Mouse (Mus musculus) MEL (cell line): ENCODE measurements around the gene Aplp1. TPM values are rescaled to one million over a fixed set of nuclear protein-coding genes. Genes with fewer than 3 reads are reported as not detected.

ENCODE experiments used
- DNase-seq: peaks from one replicate; pipeline ENCODE4 v3.0.0; 2011; ENCODE audit warnings: low read depth, low spot score
- H3K27ac ChIP-seq: 2 replicates; pipeline ENCODE4 v1.5.1; 2012; ENCODE audit warnings: low read depth, mild to moderate bottlenecking, control low read depth, low read length, moderate library complexity; ENCODE audit not compliant: control insufficient read depth
- H3K27me3 ChIP-seq, 2 experiments: fragments of 150-350 bp in 1 of 2; sonication (generic) in 1 of 2; 2 replicates each; pipeline ENCODE4 v1.6.1; 2012; ENCODE audit warnings: low read length in 2 of 2, mild to moderate bottlenecking in 2 of 2, improper control_type of control experiment in 1 of 2, moderate library complexity in 1 of 2; ENCODE audit not compliant: insufficient read depth in 2 of 2, control insufficient read depth in 1 of 2
- H3K36me3 ChIP-seq, 2 experiments: 2 replicates each; pipeline ENCODE4 v1.6.1; 2012 to 2014; ENCODE audit warnings: low read length in 2 of 2, improper control_type of control experiment in 1 of 2, inconsistent platforms in 1 of 2, mild to moderate bottlenecking in 1 of 2; ENCODE audit not compliant: insufficient read depth in 2 of 2, control insufficient read depth in 1 of 2
- H3K4me1 ChIP-seq, 2 experiments: fragments of 150-350 bp in 1 of 2; sonication (generic) in 1 of 2; 2 replicates each; pipeline ENCODE4 v1.6.1; 2012; ENCODE audit warnings: low read length in 2 of 2, improper control_type of control experiment in 1 of 2, mild to moderate bottlenecking in 1 of 2; ENCODE audit not compliant: insufficient read depth in 2 of 2, control insufficient read depth in 1 of 2
- H3K4me3 ChIP-seq, 2 experiments: fragments of 150-350 bp in 1 of 2; sonication (generic) in 1 of 2; 2 replicates each; pipeline ENCODE4 v1.5.1; 2012; ENCODE audit warnings: low read depth in 2 of 2, low read length in 2 of 2, mild to moderate bottlenecking in 2 of 2, moderate library complexity in 2 of 2, control low read depth in 1 of 2, improper control_type of control experiment in 1 of 2; ENCODE audit not compliant: control insufficient read depth in 1 of 2, insufficient read depth in 1 of 2
- H3K79me2 ChIP-seq: 2 replicates; pipeline ENCODE4 v1.6.1; 2012; ENCODE audit warnings: mild to moderate bottlenecking, low read length, moderate library complexity; ENCODE audit not compliant: control insufficient read depth, poor library complexity, insufficient read depth
- H3K9ac ChIP-seq: 2 replicates; pipeline ENCODE4 v1.6.1; 2012; ENCODE audit warnings: low read depth, mild to moderate bottlenecking, control low read depth, low read length, moderate library complexity; ENCODE audit not compliant: control insufficient read depth, poor library complexity, severe bottlenecking
- H3K9me3 ChIP-seq: fragments of 150-350 bp; sonication (generic); replicated peaks from 2 replicates; pipeline ENCODE4 v1.6.1; 2012; ENCODE audit warnings: mild to moderate bottlenecking, low read length, improper control_type of control experiment, moderate library complexity; ENCODE audit not compliant: insufficient read depth
- BHLHE40 ChIP-seq: IDR thresholded peaks from 2 replicates; pipeline ENCODE4 v1.6.1; 2012; ENCODE audit warnings: low read depth, mild to moderate bottlenecking, inconsistent platforms, low read length, improper control_type of control experiment, borderline replicate concordance
- E2F4 ChIP-seq: IDR thresholded peaks from 2 replicates; pipeline ENCODE4 v1.6.1; 2011; ENCODE audit warnings: low read depth, low read length, improper control_type of control experiment, borderline replicate concordance
- ELF1 ChIP-seq: IDR thresholded peaks from 2 replicates; pipeline ENCODE4 v1.6.1; 2014; ENCODE audit warnings: low read depth, mild to moderate bottlenecking, inconsistent platforms, low read length, improper control_type of control experiment, moderate library complexity
- EP300 ChIP-seq, 2 experiments: IDR thresholded peaks; 2 replicates each; pipeline ENCODE4 v1.6.1; 2011; ENCODE audit warnings: improper control_type of control experiment in 2 of 2, low read length in 2 of 2, low read depth in 1 of 2, mild to moderate bottlenecking in 1 of 2
- ETS1 ChIP-seq: IDR thresholded peaks from 2 replicates; pipeline ENCODE4 v1.6.1; 2012; ENCODE audit warnings: low read depth, mild to moderate bottlenecking, inconsistent platforms, low read length, improper control_type of control experiment, moderate library complexity
- GABPA ChIP-seq: IDR thresholded peaks from 2 replicates; pipeline ENCODE4 v1.6.1; 2012; ENCODE audit warnings: low read depth, mild to moderate bottlenecking, inconsistent platforms, low read length, improper control_type of control experiment, moderate library complexity
- GATA1 ChIP-seq: IDR thresholded peaks from 2 replicates; pipeline ENCODE4 v1.6.1; 2011; ENCODE audit warnings: low read depth, low read length, improper control_type of control experiment
- HCFC1 ChIP-seq: IDR thresholded peaks from 2 replicates; pipeline ENCODE4 v1.6.1; 2012; ENCODE audit warnings: low read depth, mild to moderate bottlenecking, inconsistent platforms, low read length, improper control_type of control experiment, moderate library complexity
- JUND ChIP-seq: IDR thresholded peaks from 2 replicates; pipeline ENCODE4 v1.6.1; 2011; ENCODE audit warnings: low read depth, mild to moderate bottlenecking, improper control_type of control experiment, low read length
- MAX ChIP-seq: IDR thresholded peaks from 2 replicates; pipeline ENCODE4 v1.6.1; 2011; ENCODE audit warnings: low read length, improper control_type of control experiment
- MXI1 ChIP-seq: IDR thresholded peaks from 2 replicates; pipeline ENCODE4 v1.6.1; 2011; ENCODE audit warnings: mild to moderate bottlenecking, low read depth, low read length, improper control_type of control experiment
- NELFE ChIP-seq: IDR thresholded peaks from 2 replicates; pipeline ENCODE4 v1.6.1; 2011; ENCODE audit warnings: low read depth, low read length, improper control_type of control experiment
- POLR2A ChIP-seq, 2 experiments: IDR thresholded peaks; 2 replicates each; pipeline ENCODE4 v1.6.1; 2011 to 2012; ENCODE audit warnings: low read length in 2 of 2, mild to moderate bottlenecking in 2 of 2, control low read depth in 1 of 2, improper control_type of control experiment in 1 of 2, low read depth in 1 of 2, moderate library complexity in 1 of 2; ENCODE audit not compliant: control insufficient read depth in 1 of 2, insufficient read depth in 1 of 2, poor library complexity in 1 of 2
- POLR2AphosphoS2 ChIP-seq: IDR thresholded peaks from 2 replicates; pipeline ENCODE4 v1.6.1; 2011; ENCODE audit warnings: low read length, improper control_type of control experiment
- POLR2AphosphoS5 ChIP-seq: IDR thresholded peaks from 2 replicates; pipeline ENCODE4 v1.6.1; 2012; ENCODE audit warnings: low read depth, borderline replicate concordance, mild to moderate bottlenecking, inconsistent platforms, low read length, moderate library complexity, mixed read lengths
- RCOR1 ChIP-seq: IDR thresholded peaks from 2 replicates; pipeline ENCODE4 v1.6.1; 2012; ENCODE audit warnings: low read depth, mild to moderate bottlenecking, inconsistent platforms, low read length, improper control_type of control experiment
- SIN3A ChIP-seq: IDR thresholded peaks from 2 replicates; pipeline ENCODE4 v1.6.1; 2012; ENCODE audit warnings: low read length, improper control_type of control experiment, inconsistent platforms
- TAL1 ChIP-seq: IDR thresholded peaks from 2 replicates; pipeline ENCODE4 v1.6.1; 2012; ENCODE audit warnings: mild to moderate bottlenecking, inconsistent platforms, low read length, moderate library complexity, mixed read lengths
- TBP ChIP-seq: IDR thresholded peaks from 2 replicates; pipeline ENCODE4 v1.8.0; 2011; ENCODE audit warnings: low read depth, low read length, improper control_type of control experiment
- TCF12 ChIP-seq: IDR thresholded peaks from 2 replicates; pipeline ENCODE4 v1.6.1; 2014; ENCODE audit warnings: low read depth, mild to moderate bottlenecking, inconsistent platforms, low read length, improper control_type of control experiment, moderate library complexity
- UBTF ChIP-seq: IDR thresholded peaks from 2 replicates; pipeline ENCODE4 v1.6.1; 2012; ENCODE audit warnings: low read depth, mild to moderate bottlenecking, inconsistent platforms, low read length, improper control_type of control experiment, moderate library complexity, borderline replicate concordance; ENCODE audit not compliant: insufficient read depth
- ZC3H11A ChIP-seq: IDR thresholded peaks from 2 replicates; pipeline ENCODE4 v1.6.1; 2012; ENCODE audit warnings: low read depth, mild to moderate bottlenecking, inconsistent platforms, low read length, improper control_type of control experiment
- ZKSCAN1 ChIP-seq: IDR thresholded peaks from 2 replicates; pipeline ENCODE4 v1.6.1; 2012; ENCODE audit warnings: low read depth, mild to moderate bottlenecking, inconsistent platforms, low read length, improper control_type of control experiment, moderate library complexity
- ZMIZ1 ChIP-seq: IDR thresholded peaks from 2 replicates; pipeline ENCODE4 v1.6.1; 2012; ENCODE audit warnings: low read depth, mild to moderate bottlenecking, inconsistent platforms, low read length, improper control_type of control experiment, moderate library complexity
- ZNF384 ChIP-seq: IDR thresholded peaks from 2 replicates; pipeline ENCODE4 v1.6.1; 2012; ENCODE audit warnings: low read depth, mild to moderate bottlenecking, inconsistent platforms, low read length, improper control_type of control experiment
- polyA plus RNA-seq, 2 experiments: library from polyadenylated mRNA; stranded (reverse) in 1 of 2; unstranded in 1 of 2; fragments of >175 nt in 1 of 2; fragments of >200 nt in 1 of 2; gene quantifications; 2 replicates each; pipeline versions ENCODE4 v1.2.1 to v1.2.4; 2012; ENCODE audit warnings: low replicate concordance in 2 of 2, low read depth in 1 of 2; ENCODE audit not compliant: insufficient read length in 2 of 2, insufficient read depth in 1 of 2, missing spikeins in 1 of 2
- total RNA-seq: library from RNA; depleted of rRNA; stranded (reverse); fragments of 300-350 nt; gene quantifications from 2 replicates; pipeline ENCODE4 v1.2.3, GENCODE M21; 2012

The Aplp1 gene
- total and polyA plus RNA-seq, 3 experiments: 1.9 to 7.1 TPM; not detected in 1

DNA sequence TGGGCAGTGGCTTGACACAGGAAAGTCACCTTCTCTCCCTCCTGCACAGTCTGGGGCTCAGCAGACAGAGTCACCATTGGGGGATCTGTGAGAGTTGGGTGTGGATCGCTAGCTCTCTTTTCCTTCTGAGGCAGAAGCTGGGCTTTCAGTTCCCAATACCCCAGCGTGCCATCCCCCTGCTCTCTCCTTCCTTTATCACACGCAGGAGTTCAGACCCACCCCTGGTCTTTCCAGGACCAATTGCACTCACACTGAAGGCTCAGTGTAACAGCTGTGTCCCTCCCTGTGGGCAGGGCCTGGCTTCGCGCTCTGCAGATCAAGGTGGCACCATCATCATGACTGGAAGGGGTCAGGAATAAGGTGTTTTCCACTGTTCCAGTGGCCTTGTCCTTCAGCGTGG, 8.9 kb upstream of the Aplp1 start:
- Histone ChIP-seq H3K27me3 (no peaks in the 10 kb centered on the region; a peak in 1 of 4 replicates), H3K79me2 (no peaks in the 10 kb centered on the region), H3K27ac (no peak overlapping the region), H3K9ac (no peak overlapping the region), H3K36me3 (no peaks in the 10 kb centered on the region), H3K4me3 (no peak overlapping the region), H3K4me1 (no peaks in the 10 kb centered on the region), H3K9me3 (no peaks in the 10 kb centered on the region)
- no peak for DNase-seq
- TF ChIP-seq TAL1 (no peak), MXI1 (no peak), GABPA (no peak), ZC3H11A (no peak), TBP (no peak), ELF1 (no peak), MAX (no peak), POLR2AphosphoS2 (no peak), POLR2AphosphoS5 (no peak), HCFC1 (no peak), TCF12 (no peak), ZKSCAN1 (no peak)

DNA sequence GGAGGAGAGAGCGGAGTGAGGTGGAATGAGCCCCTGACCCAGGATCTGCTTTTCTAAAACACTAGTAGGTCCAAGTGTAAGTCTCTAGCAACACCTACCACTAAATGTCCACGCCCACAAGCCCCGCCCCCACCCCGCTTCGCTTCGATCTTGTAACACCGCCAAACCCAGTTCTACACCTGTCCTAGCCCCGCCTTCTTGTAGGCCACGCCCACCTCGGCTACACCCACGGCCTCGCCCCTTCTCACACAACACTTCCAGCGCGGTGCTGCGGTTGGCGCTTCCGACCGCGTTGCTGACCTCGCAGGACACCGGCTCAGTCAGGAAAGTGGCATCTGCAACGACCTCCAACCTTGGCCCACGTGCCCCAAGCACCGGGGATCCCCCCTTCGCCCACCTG, 8.4 kb upstream of the Aplp1 start:
- no peaks in the 10 kb centered on the region for H3K4me1 ChIP-seq
- no peaks in the 10 kb centered on the region for H3K79me2 ChIP-seq
- H3K9me3 ChIP-seq: no peaks in the 10 kb centered on the region
- no peaks in the 10 kb centered on the region; a peak in 1 of 4 replicates for H3K27me3 ChIP-seq
- DNase-seq: no peak
- TF ChIP-seq POLR2AphosphoS5: no peak
- TF ChIP-seq POLR2A (IDR thresholded peaks at IDR 0.05; ENCODE audit: control insufficient read depth in 1 of 2, insufficient read depth in 1 of 2, low read depth in 1 of 2, low read length in 2 of 2, poor library complexity in 1 of 2): no peak
- no peak for TF ChIP-seq ZC3H11A
- no peak for TF ChIP-seq RCOR1
- TF ChIP-seq NELFE: no peak
- no peak for TF ChIP-seq HCFC1
- no peak for TF ChIP-seq JUND
- no peak for TF ChIP-seq ELF1
- no peak for TF ChIP-seq ZNF384
- no peak for TF ChIP-seq ZKSCAN1
- no peak for TF ChIP-seq E2F4
- no peak for TF ChIP-seq UBTF
- TF ChIP-seq EP300 (IDR thresholded peaks at IDR 0.05; ENCODE audit: low read depth in 1 of 2, low read length in 2 of 2): no peak
- no peak for TF ChIP-seq SIN3A
- TF ChIP-seq ETS1: no peak
- TF ChIP-seq ZMIZ1: no peak
- TF ChIP-seq BHLHE40: no peak
- no peak for TF ChIP-seq GATA1
- no peak overlapping the region for H3K4me3 ChIP-seq
- H3K36me3 ChIP-seq: no peaks in the 10 kb centered on the region
- H3K27ac ChIP-seq: no peak overlapping the region
- no peak overlapping the region for H3K9ac ChIP-seq
